Mouse (Mus musculus) testis, adult 2 months (tissue): ENCODE measurements at regions not wholly inside any gene's neighbourhood (a gene's known extent, or its start where the extent isn't known, plus 50 kb on each side); places are given as distances from the start of the nearest gene placed in this dataset.
"Not testable (repeated sequence)": the region's sequence is repeated elsewhere in the genome, so short reads cannot be mapped to it uniquely, and the experiment has no call there.

ENCODE experiments used
- H3K27ac ChIP-seq: fragments of 200-500 bp; 2 replicates; pipeline ENCODE4 v1.5.1; 2012; ENCODE audit warnings: low read depth, low read length; ENCODE audit not compliant: control insufficient read depth, insufficient read depth
- H3K27me3 ChIP-seq: fragments of 200-500 bp; 2 replicates; pipeline ENCODE4 v1.6.1; 2012; ENCODE audit warnings: mild to moderate bottlenecking, low read length, moderate library complexity; ENCODE audit not compliant: control insufficient read depth, insufficient read depth
- H3K36me3 ChIP-seq: fragments of 200-500 bp; 2 replicates; pipeline ENCODE4 v1.6.1; 2012; ENCODE audit warnings: mild to moderate bottlenecking, low read length; ENCODE audit not compliant: control insufficient read depth, insufficient read depth
- H3K4me1 ChIP-seq: fragments of 200-500 bp; 2 replicates; pipeline ENCODE4 v1.6.1; 2012; ENCODE audit warnings: low read length; ENCODE audit not compliant: control insufficient read depth, insufficient read depth
- H3K4me3 ChIP-seq: fragments of 200-500 bp; 2 replicates; pipeline ENCODE4 v1.5.1; 2012; ENCODE audit warnings: low read depth, mild to moderate bottlenecking, low read length, moderate library complexity, mixed read lengths; ENCODE audit not compliant: control insufficient read depth
- CTCF ChIP-seq: fragments of 200-500 bp; IDR thresholded peaks from 2 replicates; pipeline ENCODE4 v1.5.1; 2012; ENCODE audit warnings: low read depth, mild to moderate bottlenecking, inconsistent platforms, low read length, moderate library complexity; ENCODE audit not compliant: control insufficient read depth, insufficient read depth, insufficient replicate concordance
- POLR2A ChIP-seq: fragments of 200-500 bp; IDR thresholded peaks from 2 replicates; pipeline ENCODE4 v1.6.1; 2012; ENCODE audit warnings: low read depth, mild to moderate bottlenecking, inconsistent platforms, low read length, moderate library complexity; ENCODE audit not compliant: control insufficient read depth

- Histone ChIP-seq H3K36me3 (no peaks in the 10 kb centered on the region), H3K27me3 (no peaks in the 10 kb centered on the region), H3K4me1 (no peaks in the 10 kb centered on the region), H3K4me3 (no peak overlapping the region), H3K27ac (no peak overlapping the region)
- TF ChIP-seq POLR2A (no peak), CTCF (no peak)
Observed at GRCm38 (mm10) chr2:133793293-133793692, 241.3 kb downstream of the Bmp2 start.

- TF ChIP-seq CTCF (no peak), POLR2A (no peak)
- Histone ChIP-seq H3K27me3 (no peaks in the 10 kb centered on the region), H3K27ac (no peak overlapping the region), H3K4me3 (no peak overlapping the region), H3K4me1 (no peaks in the 10 kb centered on the region), H3K36me3 (no peaks in the 10 kb centered on the region)
Observed at GRCm38 (mm10) chr2:133802666-133803065, 250.7 kb downstream of the Bmp2 start.

- Histone ChIP-seq H3K27me3 (no peaks in the 10 kb centered on the region), H3K4me1 (no peaks in the 10 kb centered on the region), H3K4me3 (no peak overlapping the region), H3K27ac (no peak overlapping the region), H3K36me3 (no peaks in the 10 kb centered on the region)
- TF ChIP-seq CTCF (no peak), POLR2A (no peak)
Observed at GRCm38 (mm10) chr2:133821418-133821817, 269.5 kb downstream of the Bmp2 start.

- H3K4me1 ChIP-seq: no peaks in the 10 kb centered on the region
- H3K27ac ChIP-seq: no peak overlapping the region
- no peaks in the 10 kb centered on the region for H3K27me3 ChIP-seq
- no peak overlapping the region for H3K4me3 ChIP-seq
- H3K36me3 ChIP-seq: no peaks in the 10 kb centered on the region
- TF ChIP-seq POLR2A (no peak), CTCF (no peak)
Observed at GRCm38 (mm10) chr2:133829406-133829805, 277.4 kb downstream of the Bmp2 start.

- no peaks in the 10 kb centered on the region for H3K4me1 ChIP-seq
- TF ChIP-seq CTCF (no peak), POLR2A (no peak)
- H3K36me3 ChIP-seq: no peaks in the 10 kb centered on the region
- no peaks in the 10 kb centered on the region for H3K27me3 ChIP-seq
- no peak overlapping the region for H3K27ac ChIP-seq
- H3K4me3 ChIP-seq: no peak overlapping the region
Observed at GRCm38 (mm10) chr2:133850485-133850884, 298.5 kb downstream of the Bmp2 start.

GRCm38 (mm10) chr2:133874982-133875381, 323.0 kb downstream of the Bmp2 start:
- not testable (repeated sequence) for H3K36me3 ChIP-seq, H3K4me3 ChIP-seq, H3K27me3 ChIP-seq, H3K27ac ChIP-seq, H3K4me1 ChIP-seq

- no peak overlapping the region for H3K4me3 ChIP-seq
- no peak overlapping the region for H3K27ac ChIP-seq
- H3K4me1 ChIP-seq: no peaks in the 10 kb centered on the region
- TF ChIP-seq CTCF (no peak), POLR2A (no peak)
- H3K36me3 ChIP-seq: no peaks in the 10 kb centered on the region
- H3K27me3 ChIP-seq: no peaks in the 10 kb centered on the region
Observed at GRCm38 (mm10) chr2:133883682-133884081, 331.7 kb downstream of the Bmp2 start.

- Histone ChIP-seq H3K27ac (no peak overlapping the region), H3K4me1 (no peaks in the 10 kb centered on the region), H3K4me3 (no peak overlapping the region), H3K36me3 (no peaks in the 10 kb centered on the region), H3K27me3 (no peaks in the 10 kb centered on the region)
- TF ChIP-seq POLR2A (no peak), CTCF (no peak)
Observed at GRCm38 (mm10) chr2:133906269-133906668, 354.3 kb downstream of the Bmp2 start.
